Mouse (Mus musculus): ENCODE measurements around the gene Fn1.

DNA sequence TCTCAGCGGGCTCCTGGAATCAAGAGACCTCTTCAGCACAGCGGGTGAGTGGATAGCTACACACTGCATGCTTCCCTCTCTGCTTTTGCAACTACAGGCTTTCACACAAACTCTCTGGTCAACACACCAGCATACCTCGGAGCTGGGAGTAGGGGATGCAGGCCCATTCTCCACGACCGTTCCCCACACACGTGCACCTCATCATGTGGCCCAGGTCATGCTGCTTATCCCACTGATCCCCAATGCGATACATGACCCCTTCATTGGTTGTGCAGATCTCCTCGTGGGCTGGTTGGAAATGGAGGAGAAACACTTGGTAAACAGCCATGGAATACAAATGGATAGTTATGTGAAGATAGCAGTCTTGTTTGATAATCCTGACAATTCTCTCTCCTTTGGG is 12.8 kb downstream of the Fn1 start:
- TF ChIP-seq MYOG (IDR thresholded peaks at IDR 0.05; ENCODE audit: control insufficient read depth, extremely low read depth, insufficient read length) (no peak), CTCF (IDR thresholded peaks at IDR 0.05; ENCODE audit: control insufficient read depth, insufficient read depth, insufficient read length) (no peak)
